Mouse (Mus musculus) ES-E14 (cell line): ENCODE results near the gene Morc3. TPM values are rescaled to one million over a fixed set of nuclear protein-coding genes. Genes with fewer than 3 reads are reported as not detected.
A peak's percentile ranks its signal among the peaks of the same experiment; 100 is the strongest.

Source experiments
- DNase-seq: peaks from one replicate; pipeline ENCODE4 v3.0.0-alpha.2; 2013; ENCODE audit warnings: low read depth, low spot score
- H3K27ac ChIP-seq: 2 replicates; pipeline ENCODE4 v1.5.1; 2012; ENCODE audit warnings: low read depth, mild to moderate bottlenecking, low read length, moderate library complexity, mixed read lengths; ENCODE audit not compliant: poor library complexity, insufficient read depth, severe bottlenecking
- H3K36me3 ChIP-seq: 2 replicates; pipeline ENCODE4 v1.6.1; 2012; ENCODE audit warnings: mild to moderate bottlenecking, low read length, moderate library complexity, mixed read lengths; ENCODE audit not compliant: control insufficient read depth, poor library complexity, insufficient read depth, severe bottlenecking
- H3K4me1 ChIP-seq, 2 experiments: fragments of 150-350 bp in 1 of 2; sonication (generic) in 1 of 2; 2 replicates each; pipeline ENCODE4 v1.6.1; 2012; ENCODE audit warnings: low read length in 2 of 2, mild to moderate bottlenecking in 1 of 2, mixed read lengths in 1 of 2; ENCODE audit not compliant: control insufficient read depth in 2 of 2, insufficient read depth in 2 of 2, poor library complexity in 1 of 2
- H3K4me3 ChIP-seq, 2 experiments: fragments of 150-350 bp in 1 of 2; sonication (generic) in 1 of 2; 2 replicates each; pipeline ENCODE4 v1.5.1; 2012; ENCODE audit warnings: low read length in 2 of 2, low read depth in 1 of 2, mild to moderate bottlenecking in 1 of 2, mixed read lengths in 1 of 2; ENCODE audit not compliant: insufficient read depth in 1 of 2, poor library complexity in 1 of 2, severe bottlenecking in 1 of 2
- H3K9ac ChIP-seq: 2 replicates; pipeline ENCODE4 v1.6.1; 2012; ENCODE audit warnings: low read depth, mild to moderate bottlenecking, low read length, mixed read lengths; ENCODE audit not compliant: poor library complexity, insufficient read depth, severe bottlenecking
- H3K9me3 ChIP-seq: fragments of 150-350 bp; sonication (generic); 2 replicates; pipeline ENCODE4 v1.6.1; 2012; ENCODE audit warnings: low read depth, mild to moderate bottlenecking, low read length; ENCODE audit not compliant: control insufficient read depth, insufficient read depth
- CHD2 ChIP-seq: IDR thresholded peaks from 2 replicates; pipeline ENCODE4 v1.6.1; 2014; ENCODE audit warnings: mild to moderate bottlenecking, low read depth, low read length, inconsistent platforms
- HCFC1 ChIP-seq: IDR thresholded peaks from 2 replicates; pipeline ENCODE4 v1.6.1; 2012; ENCODE audit warnings: low read length, inconsistent platforms, borderline replicate concordance; ENCODE audit not compliant: insufficient read depth
- MAFK ChIP-seq: IDR thresholded peaks from 2 replicates; pipeline ENCODE4 v1.6.1; 2014; ENCODE audit warnings: mild to moderate bottlenecking, low read depth, low read length, inconsistent platforms; ENCODE audit not compliant: insufficient read depth
- ZC3H11A ChIP-seq: IDR thresholded peaks from 2 replicates; pipeline ENCODE4 v1.6.1; 2012; ENCODE audit warnings: low read depth, mild to moderate bottlenecking, inconsistent platforms, low read length, borderline replicate concordance
- ZNF384 ChIP-seq: IDR thresholded peaks from 2 replicates; pipeline ENCODE4 v1.6.1; 2012; ENCODE audit warnings: low read depth, low read length, inconsistent platforms
- in situ Hi-C, 2 experiments: fragments of 600-800 bp; cut with MboI; formaldehyde crosslinking; loops; one replicate each; pipeline ENCODE4 v1.15.1; 2025; ENCODE audit warnings: low sequenced_read_pairs in 2 of 2, inconsistent platforms in 1 of 2; ENCODE audit not compliant: unreplicated experiment in 2 of 2
- total RNA-seq: library from RNA; depleted of rRNA; stranded (reverse); fragments of 300-350 nt; gene quantifications from 2 replicates; pipeline ENCODE4 v1.2.3, GENCODE M21; 2012; rRNA removed

The Morc3 gene
- 90.3 and 98.4 TPM in 2 replicates for total RNA-seq

DNA sequence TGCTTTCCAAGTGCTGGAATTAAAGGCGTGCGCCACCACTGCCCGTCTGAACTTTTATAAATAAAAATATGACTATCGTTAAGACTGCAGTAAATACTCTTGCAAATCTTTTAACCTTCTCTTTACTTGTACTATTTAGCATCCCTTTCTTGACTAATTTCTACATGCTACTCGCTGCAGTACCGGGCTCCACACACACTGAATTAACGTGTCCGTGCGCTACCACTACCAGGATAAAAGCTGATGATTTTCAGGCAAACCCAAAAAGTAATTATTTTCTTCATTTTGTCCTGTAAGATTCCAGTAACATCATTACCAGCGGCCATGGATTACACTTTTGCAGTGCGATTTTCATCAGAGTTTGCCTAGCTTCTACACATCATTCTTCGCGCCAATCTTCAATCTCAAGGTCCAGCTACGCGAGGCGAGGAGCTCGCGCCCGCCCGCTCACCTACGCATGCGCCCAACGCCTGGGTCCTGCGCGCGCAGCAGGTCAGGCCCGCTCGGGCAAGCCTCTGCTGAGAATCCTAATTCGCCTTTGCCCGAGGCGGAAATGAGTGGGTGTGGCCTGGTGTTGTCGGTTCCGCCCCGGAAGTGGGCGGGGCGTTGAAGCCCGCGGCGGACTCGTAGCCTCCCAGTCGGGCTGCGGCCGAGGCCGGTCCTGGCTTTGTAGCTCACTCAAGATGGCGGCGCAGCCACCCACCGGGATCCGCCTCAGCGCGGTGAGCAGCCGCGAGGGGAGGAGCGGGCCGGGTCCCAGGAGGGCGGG lies at the start of gene Morc3:
TSS of gene Morc3 (plus strand) at position 495 of the 769 bp plus-strand sequence.
- peak within 1 kb of the TSS; percentile 98 for H3K9ac ChIP-seq
- peak; percentile 100 for DNase-seq
- H3K4me1 ChIP-seq = peaks cover 9 to 11% of the 10 kb centered on the region in 2 experiments; a peak in 2 of 4 replicates
- H3K36me3 ChIP-seq = 0 out of 2 replicates have a peak, but pooled peaks cover under 1% of the 10 kb centered on the region
- no peaks in the 10 kb centered on the region for H3K9me3 ChIP-seq
- peak within 1 kb of the TSS; percentile 85 for H3K27ac ChIP-seq
- in situ Hi-C loops = no loop called here
- TF ChIP-seq MAFK = no peak
- TF ChIP-seq HCFC1 = peak; percentile 41; the same call in 1 of the 2 replicates
- H3K4me3 ChIP-seq = peak within 1 kb of the TSS; percentile 91 to 92

DNA sequence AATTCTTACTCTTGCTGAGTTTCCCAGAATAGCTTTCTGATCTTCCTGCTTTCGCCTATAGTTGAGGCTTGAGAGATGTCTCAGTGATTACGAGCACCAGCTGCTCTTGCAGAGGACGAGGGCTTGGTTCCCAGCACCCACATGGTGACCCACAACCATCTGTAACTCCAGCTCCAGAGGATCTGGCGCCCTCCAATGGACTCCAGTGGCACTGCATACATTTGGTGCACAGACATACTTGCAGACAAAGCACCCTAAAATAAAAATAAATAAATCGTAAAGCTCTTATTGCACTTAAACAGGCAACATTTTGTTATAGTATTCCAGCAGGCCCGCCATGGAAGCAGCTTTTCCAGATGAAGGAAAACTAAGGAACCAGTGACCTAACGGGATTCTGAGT lies 47.7 kb upstream of the Morc3 start:
- TF ChIP-seq ZC3H11A (no peak), MAFK (no peak), HCFC1 (no peak), CHD2 (no peak), ZNF384 (no peak)
- Histone ChIP-seq H3K9ac (no peak overlapping the region), H3K4me3 (no peak overlapping the region), H3K27ac (no peak overlapping the region), H3K4me1 (no peaks in the 10 kb centered on the region), H3K36me3 (peaks cover 4% of the 10 kb centered on the region; the same call in 1 of the 2 replicates), H3K9me3 (no peaks in the 10 kb centered on the region)
- in situ Hi-C loops = loop anchor here in 1 of 2 experiments (10.0 kb wide), 1 partner anchor 99 kb away; the partner anchor contains the start of gene Cbr3
- DNase-seq = no peak

DNA sequence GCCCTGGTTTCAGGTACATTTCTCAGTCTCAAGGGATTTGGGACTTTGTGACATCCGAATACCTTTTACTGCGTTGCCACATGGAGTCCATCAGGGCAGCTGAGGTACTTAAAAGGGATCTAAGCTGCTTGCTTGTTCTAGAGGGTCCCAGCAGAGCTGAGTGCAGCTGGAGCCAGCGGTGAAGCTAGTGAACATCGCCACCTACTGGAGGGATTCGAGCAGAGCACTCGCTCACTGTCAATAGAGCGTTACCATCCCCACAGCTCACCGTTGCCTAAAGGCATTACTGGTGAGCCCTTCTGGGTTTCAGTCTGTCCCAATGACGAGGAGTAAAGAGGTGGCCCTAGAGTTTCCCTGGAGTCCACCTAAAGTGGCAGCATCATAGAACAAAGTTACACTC lies 46.1 kb upstream of the Morc3 start:
- Histone ChIP-seq H3K4me1 (peaks cover 0 to 1% of the 10 kb centered on the region in 2 experiments; a peak in 1 of 4 replicates), H3K36me3 (peaks cover 5% of the 10 kb centered on the region; the same call in 1 of the 2 replicates), H3K4me3 (no peak overlapping the region), H3K9ac (no peak overlapping the region), H3K27ac (no peak overlapping the region), H3K9me3 (0 out of 2 replicates have a peak, but pooled peaks cover 4% of the 10 kb centered on the region)
- TF ChIP-seq HCFC1 = no peak
- no peak for TF ChIP-seq CHD2
- peak; percentile 63; the same call in 1 of the 2 replicates for TF ChIP-seq ZC3H11A
- no peak for TF ChIP-seq ZNF384
- no peak for TF ChIP-seq MAFK
- in situ Hi-C loops = loop anchor here in 1 of 2 experiments (10.0 kb wide), 1 partner anchor 101 kb away; the partner anchor contains the start of gene Cbr3
- DNase-seq = peak; percentile 76

DNA sequence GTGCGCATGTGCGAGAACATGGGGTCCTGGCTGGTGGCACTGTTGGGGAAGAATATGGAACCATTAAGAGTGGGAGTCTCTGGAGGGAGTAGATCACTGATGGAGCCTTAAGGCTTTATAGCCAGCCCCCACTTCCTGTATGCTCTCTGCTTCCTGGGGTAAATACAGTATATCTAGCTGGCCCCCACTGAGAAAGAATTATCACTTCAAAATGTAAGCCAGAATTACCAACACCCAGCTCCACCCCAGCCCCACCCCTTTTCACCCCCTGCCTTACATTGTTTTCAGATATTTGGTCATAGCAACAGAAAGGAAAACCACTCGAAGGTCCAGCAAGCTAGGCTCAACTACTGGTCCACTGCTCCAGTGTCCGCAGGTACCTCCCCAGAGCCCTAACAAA lies 43.5 kb upstream of the Morc3 start:
- Histone ChIP-seq H3K27ac (no peak overlapping the region), H3K4me1 (peaks cover 0 to 3% of the 10 kb centered on the region in 2 experiments; a peak in 1 of 4 replicates), H3K4me3 (no peak overlapping the region), H3K9me3 (0 out of 2 replicates have a peak, but pooled peaks cover 4% of the 10 kb centered on the region), H3K36me3 (peaks cover 20% of the 10 kb centered on the region), H3K9ac (no peak overlapping the region)
- no peak for DNase-seq
- in situ Hi-C loops = loop anchor here in 1 of 2 experiments (10.0 kb wide), 1 partner anchor 104 kb away; the partner anchor contains the start of gene Cbr3
- TF ChIP-seq MAFK (no peak), HCFC1 (no peak), ZC3H11A (no peak), ZNF384 (no peak)
